Comparison of ENCODE assay signal across 13 mouse cellular contexts in genomic region chr16:24651655-24652654, GRCm38 (mm10).
DNase-seq lines count a peak whose midpoint lies in the region; ATAC-seq and TF ChIP-seq lines count a peak whose summit lies in the region.
"Had no signal": no experiment of that assay in that cellular context is flagged by ENCODE, and none has a peak within 500 bp of the region (broad histone marks: within the 10 kb centered on the region; RNA-seq: fewer than 3 reads in every experiment).

No protein-coding gene starts in this region.

- H3K4me1 ChIP-seq in cerebellum, adult 2 months (ENCODE audit: control insufficient read depth, insufficient read depth, low read length) = peaks cover 9% of the 10 kb centered on the region
- no peaks in the 10 kb centered on the region for H3K4me1 ChIP-seq in midbrain, embryonic 11.5 days (ENCODE audit: control insufficient read depth, insufficient read depth, low read length)
- no peaks in the 10 kb centered on the region for H3K4me1 ChIP-seq in midbrain, postnatal 0 days (ENCODE audit: insufficient read depth, low read length)

- no peaks in the 10 kb centered on the region for H3K27me3 ChIP-seq in cerebellum, adult 2 months (ENCODE audit: control insufficient read depth, insufficient read depth, low read length)
- peaks cover 7% of the 10 kb centered on the region; the same call in 1 of the 2 replicates for H3K27me3 ChIP-seq in midbrain, embryonic 11.5 days (ENCODE audit: control insufficient read depth, insufficient read depth, low read length)
- H3K27me3 ChIP-seq in midbrain, postnatal 0 days (ENCODE audit: insufficient read depth, low read length) = 0 out of 2 replicates have a peak, but pooled peaks cover 4% of the 10 kb centered on the region

- peak in 1 of 2 experiments; percentile 32 for DNase-seq in cerebellum, adult 2 months
- no peak for DNase-seq in cerebellum, adult 11 months
- DNase-seq in midbrain, embryonic 11.5 days (ENCODE audit: low spot score, missing footprints) = peak; percentile 59
- DNase-seq in midbrain, postnatal 0 days (ENCODE audit: low spot score) = no peak
- DNase-seq in adrenal gland, postnatal 10 days = no peak
- no peak for DNase-seq in heart, adult 9 months (ENCODE audit: low spot score in 2 of 2)
- no peak for DNase-seq in adrenal gland, adult 2 months
- DNase-seq: adrenal gland, postnatal 36 days; heart, postnatal 36 days; layer of hippocampus, adult 9-11 months; liver had no signal

- H3K4me3 ChIP-seq in cerebellum, adult 2 months (replicated peaks; ENCODE audit: insufficient read depth, low read depth, low read length) = no peak overlapping the region
- H3K4me3 ChIP-seq in midbrain, embryonic 11.5 days (ENCODE audit: low read depth, low read length) = no peak overlapping the region
- no peak overlapping the region for H3K4me3 ChIP-seq in midbrain, postnatal 0 days (ENCODE audit: low read depth, low read length)

- TF ChIP-seq POLR2A in cerebellum, adult 2 months (IDR thresholded peaks at IDR 0.05; ENCODE audit: borderline replicate concordance, insufficient read depth, low read length) = no peak

- ATAC-seq in midbrain, embryonic 11.5 days (ENCODE audit: low FRiP score) = no peak
- ATAC-seq in midbrain, postnatal 0 days (ENCODE audit: low FRiP score) = no peak
- ATAC-seq in megakaryocyte progenitor cell, adult 5-6 weeks (replicated peaks; ENCODE audit: poor library complexity) = peak; percentile 68

- H3K9me3 ChIP-seq in midbrain, embryonic 11.5 days (ENCODE audit: control insufficient read depth, low read length) = no peaks in the 10 kb centered on the region
- no peaks in the 10 kb centered on the region for H3K9me3 ChIP-seq in midbrain, postnatal 0 days (ENCODE audit: low read length)

- no peak overlapping the region for H3K4me2 ChIP-seq in midbrain, embryonic 11.5 days
- no peak overlapping the region for H3K4me2 ChIP-seq in midbrain, postnatal 0 days (ENCODE audit: low read depth, low read length, poor library complexity, severe bottlenecking)

- 75% methylated on average over 8 of the region's 8 CpGs for WGBS in cerebellum, adult 2 months
- 81% methylated on average over 8 of the region's 8 CpGs for WGBS in midbrain, embryonic 11.5 days
- WGBS in midbrain, postnatal 0 days = 88% methylated on average over 8 of the region's 8 CpGs

- H3K9ac ChIP-seq in midbrain, embryonic 11.5 days (ENCODE audit: low read length) = no peak overlapping the region
- no peak overlapping the region for H3K9ac ChIP-seq in midbrain, postnatal 0 days (replicated peaks; ENCODE audit: low read length, poor library complexity, severe bottlenecking)

- H3K36me3 ChIP-seq in midbrain, embryonic 11.5 days (ENCODE audit: control insufficient read depth, insufficient read depth, low read length) = no peaks in the 10 kb centered on the region
- H3K36me3 ChIP-seq in midbrain, postnatal 0 days (ENCODE audit: insufficient read depth, low read length) = no peaks in the 10 kb centered on the region

- no peak for TF ChIP-seq CTCF in cerebellum, adult 2 months (IDR thresholded peaks at IDR 0.05; ENCODE audit: borderline replicate concordance, insufficient read depth, low read depth, low read length)
- TF ChIP-seq CTCF in midbrain, postnatal 0 days (IDR thresholded peaks at IDR 0.05) = no peak

- H3K27ac ChIP-seq in cerebellum, adult 2 months (ENCODE audit: insufficient read depth, low read length) = peak overlapping the region; percentile 26; the same call in 1 of the 2 replicates
- H3K27ac ChIP-seq in midbrain, embryonic 11.5 days (ENCODE audit: low read depth, low read length) = no peak overlapping the region
- H3K27ac ChIP-seq in midbrain, postnatal 0 days (ENCODE audit: low read depth, low read length) = no peak overlapping the region
- H3K27ac ChIP-seq: kidney, postnatal 0 days had no signal
